In the genomic region with DNA sequence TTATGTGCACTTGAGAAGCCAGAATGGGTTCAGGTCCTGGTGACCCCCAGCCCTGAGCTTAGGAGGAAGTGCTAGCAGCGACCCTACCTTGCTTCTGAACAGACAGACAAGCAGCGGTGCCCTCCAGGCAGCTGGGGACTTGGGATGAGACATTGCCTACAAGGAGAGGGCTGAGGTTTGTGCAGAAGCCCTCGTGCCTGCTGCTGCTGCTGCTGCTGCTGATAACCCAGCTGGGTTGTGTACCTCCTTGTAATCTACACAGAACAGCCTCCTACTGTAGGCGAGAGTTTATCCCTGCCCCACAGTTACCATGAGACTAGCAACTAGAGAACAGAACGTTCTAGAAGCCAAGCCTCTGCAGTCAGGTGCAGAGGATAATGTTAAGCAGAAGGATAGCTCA, we compare ENCODE assay signal across 9 mouse cellular contexts.
DNase-seq lines count a peak whose midpoint lies in the region; ATAC-seq lines count a peak whose summit lies in the region.
"Had no signal": no experiment of that assay in that cellular context is flagged by ENCODE, and none has a peak within 500 bp of the region (broad histone marks: within the 10 kb centered on the region; RNA-seq: fewer than 3 reads in every experiment).

No protein-coding gene starts in this region.

- peak overlapping the region; percentile 63 for H3K4me2 ChIP-seq in hindbrain, embryonic 15.5 days
- H3K4me2 ChIP-seq in midbrain, embryonic 13.5 days (replicated peaks): peak overlapping the region; percentile 60

- 39% methylated on average over 5 of the region's 5 CpGs for WGBS in embryonic facial prominence, embryonic 10.5 days
- 35% methylated on average over 5 of the region's 5 CpGs for WGBS in hindbrain, embryonic 15.5 days
- WGBS in midbrain, embryonic 13.5 days: 33% methylated on average over 5 of the region's 5 CpGs

- H3K27ac ChIP-seq in embryonic facial prominence, embryonic 10.5 days (replicated peaks): peak overlapping the region; percentile 93
- 0 out of 2 replicates have a peak overlapping the region, but pooled peaks have one; percentile 4 for H3K27ac ChIP-seq in hindbrain, embryonic 15.5 days (replicated peaks)
- H3K27ac ChIP-seq in midbrain, embryonic 13.5 days: peak overlapping the region; percentile 64; the same call in 1 of the 2 replicates

- no peak overlapping the region for H3K9ac ChIP-seq in hindbrain, embryonic 15.5 days
- peak overlapping the region; percentile 59 for H3K9ac ChIP-seq in midbrain, embryonic 13.5 days (replicated peaks)

- no peak for ATAC-seq in hindbrain, embryonic 15.5 days (ENCODE audit: low FRiP score, low read depth)
- no peak for ATAC-seq in midbrain, embryonic 13.5 days
- ATAC-seq in CD4-positive, CD25-positive, alpha-beta regulatory T cell, adult 4 months: no peak
- ATAC-seq: Patski had no signal

- peak overlapping the region; percentile 63 for H3K4me3 ChIP-seq in embryonic facial prominence, embryonic 10.5 days
- H3K4me3 ChIP-seq in hindbrain, embryonic 15.5 days: peak overlapping the region; percentile 35
- peak overlapping the region; percentile 38 for H3K4me3 ChIP-seq in midbrain, embryonic 13.5 days (replicated peaks)

- H3K27me3 ChIP-seq in embryonic facial prominence, embryonic 10.5 days (replicated peaks; ENCODE audit: low read depth, poor library complexity, severe bottlenecking): no peaks in the 10 kb centered on the region
- H3K27me3 ChIP-seq in hindbrain, embryonic 15.5 days: no peaks in the 10 kb centered on the region
- H3K27me3 ChIP-seq in midbrain, embryonic 13.5 days: no peaks in the 10 kb centered on the region
- H3K27me3 ChIP-seq: Patski had no signal

- H3K9me3 ChIP-seq in embryonic facial prominence, embryonic 10.5 days: no peaks in the 10 kb centered on the region
- no peaks in the 10 kb centered on the region for H3K9me3 ChIP-seq in hindbrain, embryonic 15.5 days
- H3K9me3 ChIP-seq in midbrain, embryonic 13.5 days: no peaks in the 10 kb centered on the region

- peak; percentile 12 for DNase-seq in kidney, postnatal 14 days
- no peak for DNase-seq in kidney, postnatal 36 days
- DNase-seq in embryonic facial prominence, embryonic 10.5 days (ENCODE audit: low spot score): no peak
- no peak for DNase-seq in urinary bladder, postnatal 14 days (ENCODE audit: low spot score)
- no peak for DNase-seq in kidney, adult 11 months

- H3K4me1 ChIP-seq in embryonic facial prominence, embryonic 10.5 days: peaks cover 80% of the 10 kb centered on the region
- H3K4me1 ChIP-seq in hindbrain, embryonic 15.5 days (replicated peaks): peaks cover 45% of the 10 kb centered on the region
- peaks cover 75% of the 10 kb centered on the region for H3K4me1 ChIP-seq in midbrain, embryonic 13.5 days (replicated peaks)

- peaks cover 40% of the 10 kb centered on the region for H3K36me3 ChIP-seq in embryonic facial prominence, embryonic 10.5 days (replicated peaks)
- H3K36me3 ChIP-seq in hindbrain, embryonic 15.5 days: peaks cover 7% of the 10 kb centered on the region; the same call in 1 of the 2 replicates
- peaks cover 16% of the 10 kb centered on the region for H3K36me3 ChIP-seq in midbrain, embryonic 13.5 days

Comparison
In these comparisons a context has a peak if more than half of its experiments do, and no peak if none do; other contexts are left out.
1. H3K27ac ChIP-seq: peak in every context shown above with its lines; median percentile 93 in embryonic facial prominence, embryonic 10.5 days; 64 in midbrain, embryonic 13.5 days; 4 in hindbrain, embryonic 15.5 days.